Mouse (Mus musculus): ENCODE results near the gene Tmem201. TPM values are rescaled to one million over a fixed set of nuclear protein-coding genes. Genes with fewer than 3 reads are reported as not detected.
A peak's percentile ranks its signal among the peaks of the same experiment; 100 is the strongest.
"Not testable (repeated sequence)": the region's sequence is repeated elsewhere in the genome, so short reads cannot be mapped to it uniquely, and the experiment has no call there.

Gene Tmem201
- polyA plus RNA-seq, 1 experiment from 2014 or later = 35.1 TPM

DNA sequence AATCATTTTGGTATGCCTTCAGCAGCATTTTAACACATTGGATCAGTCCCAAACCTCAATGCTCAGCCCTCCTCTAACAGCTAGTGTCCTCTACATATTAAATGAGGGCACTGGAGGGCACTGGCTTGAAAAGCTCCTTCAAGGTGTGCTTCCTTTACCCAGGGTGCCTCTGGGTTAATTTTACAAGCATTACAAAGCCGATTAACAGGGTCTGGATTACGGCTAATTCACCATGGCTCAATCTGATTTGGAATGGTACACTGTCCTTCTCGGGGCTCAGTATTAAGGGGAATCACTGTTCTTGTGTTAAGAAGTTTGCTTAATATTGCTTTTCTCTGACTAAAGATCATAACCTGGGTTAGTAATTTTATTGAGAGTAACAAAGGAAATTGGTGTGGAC lies 15.0 kb upstream of the Tmem201 start:
- H3K9me3 ChIP-seq (ENCODE audit: control insufficient read depth, low read length) = no peaks in the 10 kb centered on the region
- H3K27ac ChIP-seq (ENCODE audit: low read depth, low read length) = no peak overlapping the region
- no peak overlapping the region for H3K4me3 ChIP-seq (ENCODE audit: low read depth, low read length)
- 52% methylated on average over 3 of the region's 3 CpGs for WGBS
- H3K4me2 ChIP-seq (ENCODE audit: low read depth, low read length) = no peak overlapping the region
- H3K27me3 ChIP-seq (ENCODE audit: control insufficient read depth, insufficient read depth, low read length) = no peaks in the 10 kb centered on the region
- H3K9ac ChIP-seq (replicated peaks; ENCODE audit: low read depth, low read length) = no peak overlapping the region
- no peaks in the 10 kb centered on the region; the same call in 1 of the 2 replicates for H3K36me3 ChIP-seq (ENCODE audit: control insufficient read depth, insufficient read depth, low read length)
- peaks cover 4% of the 10 kb centered on the region; the same call in 1 of the 2 replicates for H3K4me1 ChIP-seq (ENCODE audit: control insufficient read depth, insufficient read depth, low read length)
- no peak for ATAC-seq (ENCODE audit: low read depth)

DNA sequence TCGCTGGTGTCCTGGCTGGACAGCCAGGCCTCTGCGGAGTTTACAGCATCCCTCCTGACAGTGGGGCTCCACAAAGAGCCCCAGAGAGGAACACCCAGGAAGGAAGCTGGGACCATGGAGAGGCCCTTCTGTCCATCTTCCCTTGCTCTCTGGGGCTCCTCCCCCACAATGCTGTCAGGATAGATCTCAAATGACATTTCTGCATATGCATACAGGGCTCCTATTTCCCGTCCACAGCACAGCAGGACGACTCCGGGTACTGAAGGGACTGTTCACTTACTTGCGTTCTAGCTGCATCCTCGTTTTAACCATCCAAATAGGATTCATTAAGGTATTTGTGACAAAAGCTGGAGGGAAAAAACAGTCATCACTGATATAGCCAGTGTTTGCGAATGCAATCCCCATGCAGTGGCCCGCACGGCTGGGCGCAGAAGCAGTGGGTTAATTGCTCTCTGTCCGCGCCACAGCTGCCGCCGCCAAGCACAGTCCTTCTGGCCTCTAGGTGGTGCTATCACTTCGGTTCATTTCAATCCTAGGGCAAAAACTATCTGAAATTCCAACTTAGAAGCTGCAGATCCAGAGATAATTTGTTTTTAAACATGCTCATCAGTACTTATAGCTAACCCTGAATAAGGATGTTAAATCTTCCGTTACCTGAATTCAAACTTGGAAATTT lies 14.4 kb upstream of the Tmem201 start:
- ATAC-seq (ENCODE audit: low read depth) = peak; percentile 54; the same call in 1 of the 2 replicates
- no peak overlapping the region for H3K4me2 ChIP-seq (ENCODE audit: low read depth, low read length)
- no peaks in the 10 kb centered on the region for H3K27me3 ChIP-seq (ENCODE audit: control insufficient read depth, insufficient read depth, low read length)
- peaks cover 4% of the 10 kb centered on the region; the same call in 1 of the 2 replicates for H3K4me1 ChIP-seq (ENCODE audit: control insufficient read depth, insufficient read depth, low read length)
- H3K27ac ChIP-seq (ENCODE audit: low read depth, low read length) = no peak overlapping the region
- H3K4me3 ChIP-seq (ENCODE audit: low read depth, low read length) = no peak overlapping the region
- no peaks in the 10 kb centered on the region for H3K9me3 ChIP-seq (ENCODE audit: control insufficient read depth, low read length)
- H3K36me3 ChIP-seq (ENCODE audit: control insufficient read depth, insufficient read depth, low read length) = no peaks in the 10 kb centered on the region; the same call in 1 of the 2 replicates
- 24% methylated on average over 17 of the region's 17 CpGs for WGBS
- H3K9ac ChIP-seq (replicated peaks; ENCODE audit: low read depth, low read length) = 0 out of 2 replicates have a peak overlapping the region, but pooled peaks have one; percentile 25

DNA sequence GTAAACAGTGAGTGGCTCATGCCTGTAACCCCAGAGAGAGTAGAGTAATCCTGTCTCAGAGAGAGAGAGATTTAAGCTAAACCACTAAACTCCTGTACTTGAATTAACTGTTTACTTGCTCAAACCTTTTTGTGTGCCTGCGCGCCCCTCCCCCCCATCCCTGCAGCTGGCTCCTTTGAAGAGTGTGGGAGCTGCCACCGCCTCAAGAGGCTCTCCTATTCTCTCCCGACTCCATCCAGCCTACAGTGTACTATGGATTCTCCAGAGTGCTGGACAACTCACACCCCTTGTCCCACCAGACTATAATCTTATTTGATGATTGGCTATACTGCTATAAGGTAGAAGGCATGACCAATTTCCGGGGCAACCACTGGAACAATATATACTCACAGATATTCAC lies 12.8 kb upstream of the Tmem201 start:
- Histone ChIP-seq H3K4me1 (ENCODE audit: control insufficient read depth, insufficient read depth, low read length) (peaks cover 4% of the 10 kb centered on the region; the same call in 1 of the 2 replicates), H3K27ac (ENCODE audit: low read depth, low read length) (no peak overlapping the region), H3K4me2 (ENCODE audit: low read depth, low read length) (no peak overlapping the region), H3K27me3 (ENCODE audit: control insufficient read depth, insufficient read depth, low read length) (no peaks in the 10 kb centered on the region), H3K4me3 (ENCODE audit: low read depth, low read length) (no peak overlapping the region), H3K36me3 (ENCODE audit: control insufficient read depth, insufficient read depth, low read length) (no peaks in the 10 kb centered on the region; the same call in 1 of the 2 replicates), H3K9me3 (ENCODE audit: control insufficient read depth, low read length) (no peaks in the 10 kb centered on the region), H3K9ac (replicated peaks; ENCODE audit: low read depth, low read length) (no peak overlapping the region)
- 31% methylated on average over 5 of the region's 5 CpGs for WGBS
- no peak for ATAC-seq (ENCODE audit: low read depth)

DNA sequence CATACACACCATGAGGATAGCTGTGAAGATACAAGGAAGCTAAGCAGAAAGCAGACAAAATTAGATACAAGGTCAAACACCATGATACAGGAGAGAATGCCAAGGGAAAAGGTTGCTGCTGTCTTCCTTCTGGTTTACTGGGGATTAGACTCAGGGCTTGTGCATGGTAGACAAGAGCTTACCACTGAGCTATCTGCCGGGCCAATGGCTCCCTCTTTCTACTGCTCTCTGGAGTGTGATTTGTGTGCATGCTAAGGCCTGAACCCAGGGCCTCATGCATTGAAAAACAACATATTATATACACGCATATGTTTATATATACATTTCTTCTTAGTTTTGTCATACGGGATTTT lies 11.8 kb upstream of the Tmem201 start:
- not testable (repeated sequence) for H3K4me2 ChIP-seq (ENCODE audit: low read depth, low read length); H3K9me3 ChIP-seq (ENCODE audit: control insufficient read depth, low read length); H3K4me3 ChIP-seq (ENCODE audit: low read depth, low read length); H3K36me3 ChIP-seq (ENCODE audit: control insufficient read depth, insufficient read depth, low read length); H3K4me1 ChIP-seq (ENCODE audit: control insufficient read depth, insufficient read depth, low read length); H3K27ac ChIP-seq (ENCODE audit: low read depth, low read length); ATAC-seq (ENCODE audit: low read depth); H3K9ac ChIP-seq (replicated peaks; ENCODE audit: low read depth, low read length); H3K27me3 ChIP-seq (ENCODE audit: control insufficient read depth, insufficient read depth, low read length)
- WGBS = 94% methylated on average over 3 of the region's 3 CpGs

- H3K27me3 ChIP-seq (ENCODE audit: control insufficient read depth, insufficient read depth, low read length) = no peaks in the 10 kb centered on the region
- H3K9me3 ChIP-seq (ENCODE audit: control insufficient read depth, low read length) = no peaks in the 10 kb centered on the region
- H3K4me3 ChIP-seq (ENCODE audit: low read depth, low read length) = no peak overlapping the region
- H3K4me1 ChIP-seq (ENCODE audit: control insufficient read depth, insufficient read depth, low read length) = peaks cover 4% of the 10 kb centered on the region; the same call in 1 of the 2 replicates
- peaks cover 11% of the 10 kb centered on the region for H3K36me3 ChIP-seq (ENCODE audit: control insufficient read depth, insufficient read depth, low read length)
- WGBS = 79% methylated on average over 18 of the region's 18 CpGs
- no peak overlapping the region for H3K27ac ChIP-seq (ENCODE audit: low read depth, low read length)
- H3K4me2 ChIP-seq (ENCODE audit: low read depth, low read length) = no peak overlapping the region
- no peak for ATAC-seq (ENCODE audit: low read depth)
- H3K9ac ChIP-seq (replicated peaks; ENCODE audit: low read depth, low read length) = no peak overlapping the region
Measured at GRCm38 (mm10) chr4:149749003-149749662, 11.3 kb upstream of the Tmem201 start.

DNA sequence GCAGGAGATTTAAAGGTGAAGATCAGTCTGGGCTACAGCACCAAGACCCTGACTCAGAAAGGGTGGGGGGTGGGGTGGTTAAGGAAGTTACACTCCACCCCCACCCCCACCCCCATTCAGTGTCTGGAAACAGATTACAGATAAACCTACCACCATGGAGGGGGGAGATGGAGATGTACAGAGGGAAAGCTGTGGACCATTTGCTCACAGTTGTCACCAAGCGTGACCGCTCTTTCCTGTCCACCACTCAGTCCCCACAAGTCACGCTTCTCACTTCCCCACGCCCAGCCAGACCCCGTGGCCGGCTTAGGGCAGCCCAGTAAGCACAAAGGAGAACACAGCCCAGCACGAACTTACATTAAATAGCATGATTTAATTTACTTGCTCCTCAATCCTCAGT lies 6.3 kb upstream of the Tmem201 start:
- WGBS = 89% methylated on average over 7 of the region's 7 CpGs
- peaks cover 19% of the 10 kb centered on the region for H3K36me3 ChIP-seq (ENCODE audit: control insufficient read depth, insufficient read depth, low read length)
- no peak for ATAC-seq (ENCODE audit: low read depth)

DNA sequence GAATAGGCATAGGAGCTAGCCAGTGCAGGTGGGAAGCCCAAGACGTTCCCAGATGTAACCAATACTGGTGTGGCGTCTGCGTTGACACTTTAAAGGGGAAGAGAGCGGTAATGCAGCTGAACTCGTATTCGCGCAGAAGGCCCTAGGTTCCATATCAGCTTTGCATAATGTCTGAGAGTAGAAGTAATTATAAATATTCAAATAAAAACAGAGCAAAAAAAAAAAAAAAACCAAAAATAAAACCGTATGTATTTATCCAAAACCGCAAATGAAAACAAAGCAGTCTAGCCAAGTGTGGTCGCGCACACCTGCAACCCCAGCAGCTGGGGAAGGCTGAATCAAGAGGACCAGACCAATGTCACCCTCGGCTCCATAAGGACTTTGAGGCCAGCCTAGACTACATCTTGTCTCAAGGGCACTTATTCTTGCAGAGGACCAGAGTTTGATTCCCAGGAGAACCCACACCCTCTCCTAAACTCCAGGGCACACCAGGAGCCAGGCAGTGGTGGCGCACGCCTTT lies 4.2 kb upstream of the Tmem201 start:
- H3K27ac ChIP-seq (ENCODE audit: low read depth, low read length) = no peak overlapping the region
- H3K36me3 ChIP-seq (ENCODE audit: control insufficient read depth, insufficient read depth, low read length) = peaks cover 19% of the 10 kb centered on the region
- ATAC-seq (ENCODE audit: low read depth) = no peak
- WGBS = 93% methylated on average over 14 of the region's 14 CpGs
- no peak overlapping the region for H3K9ac ChIP-seq (replicated peaks; ENCODE audit: low read depth, low read length)
- H3K9me3 ChIP-seq (ENCODE audit: control insufficient read depth, low read length) = no peaks in the 10 kb centered on the region
- peaks cover 2% of the 10 kb centered on the region for H3K4me1 ChIP-seq (ENCODE audit: control insufficient read depth, insufficient read depth, low read length)
- no peak overlapping the region for H3K4me2 ChIP-seq (ENCODE audit: low read depth, low read length)
- H3K27me3 ChIP-seq (ENCODE audit: control insufficient read depth, insufficient read depth, low read length) = no peaks in the 10 kb centered on the region
- H3K4me3 ChIP-seq (ENCODE audit: low read depth, low read length) = no peak overlapping the region

More for the DNA sequence above, 6.3 kb upstream of the Tmem201 start:
- Histone ChIP-seq H3K4me1 (ENCODE audit: control insufficient read depth, insufficient read depth, low read length) (no peaks in the 10 kb centered on the region), H3K4me2 (ENCODE audit: low read depth, low read length) (no peak overlapping the region), H3K27ac (ENCODE audit: low read depth, low read length) (no peak overlapping the region), H3K9ac (replicated peaks; ENCODE audit: low read depth, low read length) (no peak overlapping the region), H3K4me3 (ENCODE audit: low read depth, low read length) (no peak overlapping the region), H3K27me3 (ENCODE audit: control insufficient read depth, insufficient read depth, low read length) (no peaks in the 10 kb centered on the region), H3K9me3 (ENCODE audit: control insufficient read depth, low read length) (no peaks in the 10 kb centered on the region)

DNA sequence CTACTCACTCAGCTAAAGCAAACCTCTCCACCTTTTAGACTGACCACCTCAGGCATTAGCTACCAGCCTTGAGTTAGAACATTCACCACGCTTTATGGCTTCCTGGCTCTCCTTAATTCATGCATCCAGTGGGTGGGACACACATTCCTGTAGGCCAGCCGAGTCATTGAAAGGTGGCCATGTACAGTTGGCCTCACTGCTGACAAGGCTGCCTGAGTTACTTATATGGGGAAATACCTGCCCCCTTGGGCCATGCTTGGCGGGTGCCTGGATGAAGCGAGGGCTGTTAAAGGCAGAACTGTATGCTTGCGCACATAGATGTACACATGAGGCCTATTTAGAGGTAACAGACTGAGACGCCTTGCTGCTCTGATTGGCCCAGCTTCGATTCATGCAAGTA lies 2.5 kb upstream of the Tmem201 start:
- H3K9me3 ChIP-seq (ENCODE audit: control insufficient read depth, low read length) = no peaks in the 10 kb centered on the region
- no peak overlapping the region for H3K4me3 ChIP-seq (ENCODE audit: low read depth, low read length)
- peaks cover 19% of the 10 kb centered on the region for H3K4me1 ChIP-seq (ENCODE audit: control insufficient read depth, insufficient read depth, low read length)
- no peak for ATAC-seq (ENCODE audit: low read depth)
- no peak overlapping the region for H3K4me2 ChIP-seq (ENCODE audit: low read depth, low read length)
- no peaks in the 10 kb centered on the region for H3K27me3 ChIP-seq (ENCODE audit: control insufficient read depth, insufficient read depth, low read length)
- peaks cover 19% of the 10 kb centered on the region for H3K36me3 ChIP-seq (ENCODE audit: control insufficient read depth, insufficient read depth, low read length)
- no peak overlapping the region for H3K9ac ChIP-seq (replicated peaks; ENCODE audit: low read depth, low read length)
- no peak overlapping the region for H3K27ac ChIP-seq (ENCODE audit: low read depth, low read length)
- 78% methylated on average over 7 of the region's 7 CpGs for WGBS

DNA sequence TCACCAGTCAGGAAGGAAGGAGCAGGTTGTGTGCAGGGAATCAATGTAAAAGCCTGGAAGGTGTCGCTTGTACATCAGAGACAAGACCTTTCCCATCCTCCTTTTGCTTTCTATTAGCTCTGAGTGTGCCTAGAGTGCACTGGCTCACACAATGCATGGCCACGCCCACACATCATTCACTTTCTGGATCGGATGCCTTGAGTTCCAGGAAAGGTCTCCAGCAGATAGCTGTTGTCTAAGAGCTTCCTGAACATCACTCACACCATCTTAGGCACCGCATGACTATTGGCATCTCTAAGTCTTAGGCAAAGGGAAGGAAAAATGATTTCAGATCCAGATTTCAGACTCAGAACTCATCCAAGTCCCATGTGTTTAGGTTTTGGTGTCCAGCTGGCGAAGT lies 1.6 kb upstream of the Tmem201 start:
- H3K4me2 ChIP-seq (ENCODE audit: low read depth, low read length) = no peak overlapping the region
- H3K27me3 ChIP-seq (ENCODE audit: control insufficient read depth, insufficient read depth, low read length) = no peaks in the 10 kb centered on the region
- H3K4me1 ChIP-seq (ENCODE audit: control insufficient read depth, insufficient read depth, low read length) = peaks cover 27% of the 10 kb centered on the region
- peaks cover 12% of the 10 kb centered on the region; the same call in 1 of the 2 replicates for H3K36me3 ChIP-seq (ENCODE audit: control insufficient read depth, insufficient read depth, low read length)
- H3K9me3 ChIP-seq (ENCODE audit: control insufficient read depth, low read length) = no peaks in the 10 kb centered on the region
- ATAC-seq (ENCODE audit: low read depth) = no peak
- H3K27ac ChIP-seq (ENCODE audit: low read depth, low read length) = no peak overlapping the region
- H3K4me3 ChIP-seq (ENCODE audit: low read depth, low read length) = no peak overlapping the region
- H3K9ac ChIP-seq (replicated peaks; ENCODE audit: low read depth, low read length) = no peak overlapping the region
- 71% methylated on average over 5 of the region's 5 CpGs for WGBS

All from neural tube, embryonic 14.5 days (tissue).